8 mouse cellular contexts compared by ENCODE assay signal in the genomic region with DNA sequence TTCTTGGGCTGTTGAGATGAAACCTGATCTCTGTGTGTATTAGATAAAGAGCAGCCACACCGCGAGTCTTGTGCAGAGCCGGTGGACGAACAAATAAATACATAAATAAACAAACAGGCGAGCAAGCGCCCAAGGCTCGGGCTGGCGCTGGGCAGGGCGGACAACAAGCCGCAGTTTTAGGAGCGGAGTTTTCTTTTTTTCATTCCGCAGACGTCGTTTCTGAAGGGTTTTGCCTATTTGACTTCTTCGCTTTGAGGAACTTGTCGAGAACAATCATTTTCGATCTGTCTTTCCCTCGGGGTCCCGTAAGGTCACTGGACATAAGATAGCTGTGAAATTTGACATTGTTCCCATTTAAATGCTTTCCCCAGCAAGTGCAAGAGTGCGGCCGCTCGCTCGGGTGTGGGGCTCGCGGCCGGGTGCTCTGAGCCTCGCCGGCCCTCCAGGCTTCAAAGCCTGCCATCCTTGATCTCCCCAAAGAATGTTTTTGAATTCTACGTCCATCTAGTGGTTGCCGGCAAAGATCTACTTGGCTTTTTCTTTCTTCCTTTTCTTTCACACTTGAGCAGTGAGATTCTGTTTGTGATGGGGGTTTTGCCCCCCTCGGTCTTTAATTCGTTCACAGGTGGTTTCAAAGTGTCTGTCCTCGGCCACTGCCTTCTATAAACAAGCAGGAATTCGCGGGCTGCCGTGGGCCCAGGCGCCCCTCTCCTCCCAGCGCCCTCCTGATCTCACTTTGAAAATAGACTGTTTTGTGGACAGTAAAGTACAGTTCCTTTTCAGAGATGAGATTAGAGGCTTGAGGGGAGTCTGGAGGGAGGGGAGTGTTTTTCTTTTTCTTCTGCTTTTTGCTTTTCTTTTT. TPM values are rescaled to one million over a fixed set of nuclear protein-coding genes. Genes with fewer than 3 reads are reported as not detected.
DNase-seq lines count a peak whose midpoint lies in the region; ATAC-seq and TF ChIP-seq lines count a peak whose summit lies in the region.

No protein-coding gene starts in this region.

- 1% methylated on average over 38 of the region's 38 CpGs for WGBS in kidney, embryonic 16.5 days
- 2% methylated on average over 38 of the region's 38 CpGs for WGBS in heart, embryonic 15.5 days
- under 1% methylated on average over 38 of the region's 38 CpGs for WGBS in liver, embryonic 14.5 days (ENCODE audit: insufficient replicate concordance)

- no peak for DNase-seq in kidney, adult 9 months
- DNase-seq in liver, embryonic 14.5 days (ENCODE audit: low read depth in 3 of 3, low spot score in 3 of 3): no peak
- peak; percentile 45 for DNase-seq in retina, postnatal 1 day
- DNase-seq in gastrocnemius, postnatal 4 days (ENCODE audit: low spot score in 2 of 2): no peak

- no peak for ATAC-seq in kidney, embryonic 16.5 days (ENCODE audit: low FRiP score, low TSS enrichment)
- peak; percentile 52 for ATAC-seq in common myeloid progenitor, adult 5-6 weeks (replicated peaks; ENCODE audit: low read depth, poor library complexity, severe bottlenecking)
- no peak for ATAC-seq in heart, embryonic 15.5 days (replicated peaks; ENCODE audit: insufficient number of reproducible peaks, insufficient read depth, low FRiP score, low read depth)
- peak; percentile 70; the same call in 1 of the 2 replicates for ATAC-seq in liver, embryonic 14.5 days (ENCODE audit: insufficient read depth)
- ATAC-seq in inflammation-experienced regulatory T-cells, adult 6 months: no peak

- no peak for TF ChIP-seq CTCF in liver, embryonic 14.5 days (IDR thresholded peaks at IDR 0.05; ENCODE audit: low read depth)

- no peaks in the 10 kb centered on the region for H3K36me3 ChIP-seq in kidney, embryonic 16.5 days (ENCODE audit: insufficient read depth, low read length)
- no peaks in the 10 kb centered on the region for H3K36me3 ChIP-seq in heart, embryonic 15.5 days
- H3K36me3 ChIP-seq in liver, embryonic 14.5 days (replicated peaks; ENCODE audit: control insufficient read depth, insufficient read depth, low read depth): no peaks in the 10 kb centered on the region

- TF ChIP-seq EP300 in liver, embryonic 14.5 days (IDR thresholded peaks at IDR 0.05; ENCODE audit: low read depth): no peak; the same call in 1 of the 2 replicates

- H3K27ac ChIP-seq in kidney, embryonic 16.5 days (ENCODE audit: low read length): no peak overlapping the region
- no peak overlapping the region for H3K27ac ChIP-seq in heart, embryonic 15.5 days
- peak overlapping the region; percentile 42 for H3K27ac ChIP-seq in liver, embryonic 14.5 days

- no peaks in the 10 kb centered on the region for H3K9me3 ChIP-seq in kidney, embryonic 16.5 days (ENCODE audit: low read length)
- H3K9me3 ChIP-seq in heart, embryonic 15.5 days (replicated peaks): no peaks in the 10 kb centered on the region
- H3K9me3 ChIP-seq in liver, embryonic 14.5 days (ENCODE audit: control insufficient read depth, low read length): no peaks in the 10 kb centered on the region

- peaks cover 14% of the 10 kb centered on the region for H3K4me1 ChIP-seq in kidney, embryonic 16.5 days (ENCODE audit: insufficient read depth, low read length)
- H3K4me1 ChIP-seq in heart, embryonic 15.5 days (replicated peaks): peaks cover 22% of the 10 kb centered on the region
- peaks cover 6 to 9% of the 10 kb centered on the region in 2 experiments for H3K4me1 ChIP-seq in liver, embryonic 14.5 days (replicated peaks; ENCODE audit: control insufficient read depth in 2 of 2, insufficient read depth in 2 of 2, low read length in 1 of 2)

- H3K9ac ChIP-seq in kidney, embryonic 16.5 days (replicated peaks; ENCODE audit: low read length): peak overlapping the region; percentile 38
- peak overlapping the region; percentile 24; the same call in 1 of the 2 replicates for H3K9ac ChIP-seq in heart, embryonic 15.5 days
- peak overlapping the region; percentile 77 for H3K9ac ChIP-seq in liver, embryonic 14.5 days (replicated peaks)

- peaks cover 24% of the 10 kb centered on the region for H3K27me3 ChIP-seq in kidney, embryonic 16.5 days (ENCODE audit: insufficient read depth, low read length)
- peaks cover 8% of the 10 kb centered on the region; the same call in 1 of the 2 replicates for H3K27me3 ChIP-seq in heart, embryonic 15.5 days
- peaks cover 13% of the 10 kb centered on the region for H3K27me3 ChIP-seq in liver, embryonic 14.5 days (ENCODE audit: control insufficient read depth, insufficient read depth, low read length)

- H3K4me3 ChIP-seq in kidney, embryonic 16.5 days (ENCODE audit: low read length): peak overlapping the region; percentile 46
- peak overlapping the region; percentile 48 for H3K4me3 ChIP-seq in heart, embryonic 15.5 days
- H3K4me3 ChIP-seq in liver, embryonic 14.5 days (ENCODE audit: insufficient read depth in 1 of 2, low read depth in 2 of 2, low read length in 2 of 2): peak overlapping the region; percentile 62 to 80

- H3K4me2 ChIP-seq in kidney, embryonic 16.5 days (replicated peaks; ENCODE audit: low read depth, low read length): peak overlapping the region; percentile 79
- peak overlapping the region; percentile 71 for H3K4me2 ChIP-seq in heart, embryonic 15.5 days
- peak overlapping the region; percentile 91 for H3K4me2 ChIP-seq in liver, embryonic 14.5 days (ENCODE audit: low read depth)

RNA-seq across cellular contexts. Expression of a gene that starts 15.8 kb away (rescaled TPM):
- 7.2 and 7.9 TPM in 2 replicates for polyA plus RNA-seq in kidney, embryonic 16.5 days (2015; fragmentation: Nextera tagmentation; extraction: Ambion mirVana)
- total RNA-seq in common myeloid progenitor, adult 5-6 weeks (2017): 16.8 and 39.4 TPM in 2 replicates
- 3.5 and 7.7 TPM in 2 replicates for polyA plus RNA-seq in heart, embryonic 15.5 days (2015; fragmentation: Nextera tagmentation; extraction: Ambion mirVana)
- polyA plus RNA-seq in liver, embryonic 14.5 days (2012; rRNA removed): 14.5 and 18.9 TPM in 2 replicates
- polyA plus RNA-seq in liver, embryonic 14.5 days (2014; fragmentation: Nextera tagmentation; extraction: Ambion mirVana): 2.5 and 3.1 TPM in 2 replicates
- polyA plus RNA-seq in inflammation-experienced regulatory T-cells, adult 6 months (2017; shearing (Covaris generic)): 10 to 100 TPM in 2 of 3 experiments, 1 to 10 TPM in 1; 6.0 to 14.9 (median 14.4) TPM
- 10 to 100 TPM; 27.0 to 29.8 TPM for total RNA-seq in gastrocnemius, postnatal 4 days (2021)

Comparison
In these comparisons a context has a peak if more than half of its experiments do, and no peak if none do; other contexts are left out.
1. ATAC-seq: peak in common myeloid progenitor, adult 5-6 weeks (single experiment) and liver, embryonic 14.5 days (single experiment); none in kidney, embryonic 16.5 days (single experiment), heart, embryonic 15.5 days (single experiment) and inflammation-experienced regulatory T-cells, adult 6 months (single experiment).
2. H3K9ac ChIP-seq: peak in every context shown above with its lines; median percentile 77 in liver, embryonic 14.5 days; 38 in kidney, embryonic 16.5 days; 24 in heart, embryonic 15.5 days.
3. Peak in every context shown above with its lines, with median percentiles within 50 percentile points of each other: H3K4me2 ChIP-seq and H3K4me3 ChIP-seq.